Mouse (Mus musculus): ENCODE data around the gene Gm47995. TPM values are rescaled to one million over a fixed set of nuclear protein-coding genes. Genes with fewer than 3 reads are reported as not detected.

Gm47995 gene
- total and polyA plus RNA-seq, 3 experiments: 4.1 to 31.3 (median 9.3) TPM

- DNase-seq (ENCODE audit: low spot score) (no peak), ATAC-seq (ENCODE audit: extremely low read depth, insufficient number of reproducible peaks, low FRiP score, poor library complexity, severe bottlenecking) (no peak; the same call in 1 of the 2 replicates)
- TF ChIP-seq POLR2AphosphoS5 (IDR thresholded peaks at IDR 0.05; ENCODE audit: insufficient replicate concordance, low read depth, low read length): no peak
- peaks cover 3% of the 10 kb centered on the region; the same call in 1 of the 2 replicates for H3K4me1 ChIP-seq (ENCODE audit: insufficient read depth, low read depth, low read length)
- no peaks in the 10 kb centered on the region for H3K36me3 ChIP-seq (replicated peaks)
- no peaks in the 10 kb centered on the region for H3K9me3 ChIP-seq (replicated peaks)
- H3K27me3 ChIP-seq (ENCODE audit: insufficient read depth, low read length): peaks cover 29% of the 10 kb centered on the region
- no peak overlapping the region for H3K4me3 ChIP-seq (ENCODE audit: low read depth, low read length)
Measured at GRCm38 (mm10) chr1:151228320-151228989, 30.2 kb downstream of the Gm47995 start.

GRCm38 (mm10) chr1:151232346-151232745 lies 34.1 kb downstream of the Gm47995 start:
- no peak for ATAC-seq (ENCODE audit: extremely low read depth, insufficient number of reproducible peaks, low FRiP score, poor library complexity, severe bottlenecking)
- Histone ChIP-seq H3K9me3 (replicated peaks) (no peaks in the 10 kb centered on the region), H3K36me3 (replicated peaks) (no peaks in the 10 kb centered on the region), H3K27me3 (ENCODE audit: insufficient read depth, low read length) (peaks cover 26% of the 10 kb centered on the region), H3K4me1 (ENCODE audit: insufficient read depth, low read depth, low read length) (peaks cover 4% of the 10 kb centered on the region; the same call in 1 of the 2 replicates), H3K4me3 (ENCODE audit: low read depth, low read length) (no peak overlapping the region)
- no peak for DNase-seq (ENCODE audit: low spot score)
- TF ChIP-seq GATA2 (IDR thresholded peaks at IDR 0.05; ENCODE audit: borderline replicate concordance, low read depth, low read length) (no peak), GATA1 (IDR thresholded peaks at IDR 0.05; ENCODE audit: borderline replicate concordance, low read length) (no peak), TAL1 (conservative IDR thresholded peaks at IDR 0.05; ENCODE audit: low read depth, low read length) (no peak), POLR2AphosphoS5 (IDR thresholded peaks at IDR 0.05; ENCODE audit: insufficient replicate concordance, low read depth, low read length) (no peak), CTCF (IDR thresholded peaks at IDR 0.05; ENCODE audit: low read depth, low read length) (no peak)

- DNase-seq (ENCODE audit: low spot score) (no peak), ATAC-seq (ENCODE audit: extremely low read depth, insufficient number of reproducible peaks, low FRiP score, poor library complexity, severe bottlenecking) (no peak)
- peaks cover 23% of the 10 kb centered on the region for H3K27me3 ChIP-seq (ENCODE audit: insufficient read depth, low read length)
- H3K36me3 ChIP-seq (replicated peaks): no peaks in the 10 kb centered on the region
- TF ChIP-seq CTCF (IDR thresholded peaks at IDR 0.05; ENCODE audit: low read depth, low read length): no peak
- TF ChIP-seq POLR2AphosphoS5 (IDR thresholded peaks at IDR 0.05; ENCODE audit: insufficient replicate concordance, low read depth, low read length): no peak
- TF ChIP-seq TAL1 (conservative IDR thresholded peaks at IDR 0.05; ENCODE audit: low read depth, low read length): no peak
- TF ChIP-seq GATA2 (IDR thresholded peaks at IDR 0.05; ENCODE audit: borderline replicate concordance, low read depth, low read length): no peak
- TF ChIP-seq GATA1 (IDR thresholded peaks at IDR 0.05; ENCODE audit: borderline replicate concordance, low read length): no peak
- H3K4me3 ChIP-seq (ENCODE audit: low read depth, low read length): no peak overlapping the region
- peaks cover 5% of the 10 kb centered on the region; the same call in 1 of the 2 replicates for H3K4me1 ChIP-seq (ENCODE audit: insufficient read depth, low read depth, low read length)
- H3K9me3 ChIP-seq (replicated peaks): no peaks in the 10 kb centered on the region
Measured at GRCm38 (mm10) chr1:151233756-151234155, 35.5 kb downstream of the Gm47995 start.

GRCm38 (mm10) chr1:151235574-151235973 lies 37.3 kb downstream of the Gm47995 start:
- DNase-seq (ENCODE audit: low spot score) (no peak), ATAC-seq (ENCODE audit: extremely low read depth, insufficient number of reproducible peaks, low FRiP score, poor library complexity, severe bottlenecking) (no peak)
- Histone ChIP-seq H3K9me3 (replicated peaks) (no peaks in the 10 kb centered on the region), H3K27me3 (ENCODE audit: insufficient read depth, low read length) (peaks cover 20% of the 10 kb centered on the region), H3K4me3 (ENCODE audit: low read depth, low read length) (no peak overlapping the region), H3K4me1 (ENCODE audit: insufficient read depth, low read depth, low read length) (peaks cover 5% of the 10 kb centered on the region; the same call in 1 of the 2 replicates), H3K36me3 (replicated peaks) (no peaks in the 10 kb centered on the region)
- TF ChIP-seq CTCF (IDR thresholded peaks at IDR 0.05; ENCODE audit: low read depth, low read length) (no peak), TAL1 (conservative IDR thresholded peaks at IDR 0.05; ENCODE audit: low read depth, low read length) (no peak), GATA1 (IDR thresholded peaks at IDR 0.05; ENCODE audit: borderline replicate concordance, low read length) (no peak), GATA2 (IDR thresholded peaks at IDR 0.05; ENCODE audit: borderline replicate concordance, low read depth, low read length) (no peak), POLR2AphosphoS5 (IDR thresholded peaks at IDR 0.05; ENCODE audit: insufficient replicate concordance, low read depth, low read length) (no peak)

GRCm38 (mm10) chr1:151236141-151236930 lies 38.1 kb downstream of the Gm47995 start:
- peaks cover 5% of the 10 kb centered on the region; the same call in 1 of the 2 replicates for H3K4me1 ChIP-seq (ENCODE audit: insufficient read depth, low read depth, low read length)
- H3K9me3 ChIP-seq (replicated peaks): no peaks in the 10 kb centered on the region
- TF ChIP-seq TAL1 (conservative IDR thresholded peaks at IDR 0.05; ENCODE audit: low read depth, low read length) (no peak), CTCF (IDR thresholded peaks at IDR 0.05; ENCODE audit: low read depth, low read length) (no peak)
- no peak for DNase-seq (ENCODE audit: low spot score)
- ATAC-seq (ENCODE audit: extremely low read depth, insufficient number of reproducible peaks, low FRiP score, poor library complexity, severe bottlenecking): no peak
- H3K36me3 ChIP-seq (replicated peaks): no peaks in the 10 kb centered on the region
- no peak overlapping the region for H3K4me3 ChIP-seq (ENCODE audit: low read depth, low read length)
- peaks cover 15% of the 10 kb centered on the region for H3K27me3 ChIP-seq (ENCODE audit: insufficient read depth, low read length)

- ATAC-seq (ENCODE audit: extremely low read depth, insufficient number of reproducible peaks, low FRiP score, poor library complexity, severe bottlenecking) (no peak), DNase-seq (ENCODE audit: low spot score) (no peak)
- Histone ChIP-seq H3K9me3 (replicated peaks) (no peaks in the 10 kb centered on the region), H3K27me3 (ENCODE audit: insufficient read depth, low read length) (peaks cover 9% of the 10 kb centered on the region), H3K4me1 (ENCODE audit: insufficient read depth, low read depth, low read length) (peaks cover 5% of the 10 kb centered on the region; the same call in 1 of the 2 replicates), H3K4me3 (ENCODE audit: low read depth, low read length) (no peak overlapping the region), H3K36me3 (replicated peaks) (no peaks in the 10 kb centered on the region)
- TF ChIP-seq TAL1 (conservative IDR thresholded peaks at IDR 0.05; ENCODE audit: low read depth, low read length) (no peak), CTCF (IDR thresholded peaks at IDR 0.05; ENCODE audit: low read depth, low read length) (no peak), POLR2AphosphoS5 (IDR thresholded peaks at IDR 0.05; ENCODE audit: insufficient replicate concordance, low read depth, low read length) (no peak), GATA1 (IDR thresholded peaks at IDR 0.05; ENCODE audit: borderline replicate concordance, low read length) (no peak), GATA2 (IDR thresholded peaks at IDR 0.05; ENCODE audit: borderline replicate concordance, low read depth, low read length) (no peak)
Measured at GRCm38 (mm10) chr1:151237780-151238179, 39.5 kb downstream of the Gm47995 start.

All from G1E (cell line).